ENCODE assay signal across 10 mouse cellular contexts in genomic region chr1:138348447-138348846, GRCm38 (mm10).
DNase-seq lines count a peak whose midpoint lies in the region; TF ChIP-seq lines count a peak whose summit lies in the region.
"Had no signal": no experiment of that assay in that cellular context is flagged by ENCODE, and none has a peak within 500 bp of the region (broad histone marks: within the 10 kb centered on the region; RNA-seq: fewer than 3 reads in every experiment).

No protein-coding gene starts in this region.

- no peak for TF ChIP-seq CTCF in gastrocnemius, adult 2 months (IDR thresholded peaks at IDR 0.05)
- TF ChIP-seq CTCF in bone marrow macrophage, adult 2 months (IDR thresholded peaks at IDR 0.05; ENCODE audit: low read depth, low read length), result no peak

- intact Hi-C loops in gastrocnemius, adult 2 months (cut with DNase I), result no loop called here
- intact Hi-C loops in gastrocnemius, postnatal 14 days (cut with DNase I; ENCODE audit: low total_unique reads), result no loop called here
- intact Hi-C loops in left cerebral cortex, postnatal 10 days (cut with DNase I), result no loop called here

- H3K4me1 ChIP-seq in bone marrow macrophage, adult 2 months (ENCODE audit: control insufficient read depth, insufficient read depth, low read length), result peaks cover 22% of the 10 kb centered on the region
- H3K4me1 ChIP-seq: embryonic facial prominence, embryonic 13.5 days had no signal

- TF ChIP-seq POLR2A in bone marrow macrophage, adult 2 months (IDR thresholded peaks at IDR 0.05; ENCODE audit: borderline replicate concordance, low read depth, low read length), result no peak

- no peak overlapping the region for H3K4me3 ChIP-seq in gastrocnemius, adult 2 months
- no peak overlapping the region for H3K4me3 ChIP-seq in bone marrow macrophage, adult 2 months (ENCODE audit: insufficient read depth, low read length)
- H3K4me3 ChIP-seq: embryonic facial prominence, embryonic 13.5 days had no signal

- DNase-seq in gastrocnemius, adult 2 months, result no peak
- no peak for DNase-seq in gastrocnemius, postnatal 14 days
- peak; percentile 65 for DNase-seq in CD4-positive helper T cell, adult 2 months (ENCODE audit: low read depth, low spot score)
- peak; percentile 23 for DNase-seq in lung, postnatal 25 days (ENCODE audit: low spot score)
- no peak for DNase-seq in layer of hippocampus, postnatal 36 days
- no peak for DNase-seq in cerebellum, adult 18-20 months
- DNase-seq in left cerebral cortex, postnatal 10 days (ENCODE audit: extremely low spot score in 1 of 2, low spot score in 2 of 2), result no peak
- DNase-seq: kidney, adult 18-20 months had no signal

- peak overlapping the region; percentile 60 for H3K27ac ChIP-seq in gastrocnemius, adult 2 months
- H3K27ac ChIP-seq in bone marrow macrophage, adult 2 months (ENCODE audit: insufficient read depth, low read depth, low read length), result peak overlapping the region; percentile 58
- H3K27ac ChIP-seq: embryonic facial prominence, embryonic 13.5 days had no signal

Comparison
In these comparisons a context has a peak if more than half of its experiments do, and no peak if none do; other contexts are left out.
1. DNase-seq: peak in CD4-positive helper T cell, adult 2 months (single experiment) and lung, postnatal 25 days (single experiment); none in gastrocnemius, adult 2 months (single experiment), gastrocnemius, postnatal 14 days (single experiment), layer of hippocampus, postnatal 36 days (0 of 2), cerebellum, adult 18-20 months (0 of 2) and left cerebral cortex, postnatal 10 days (0 of 2).